Mouse (Mus musculus) G1E (cell line): ENCODE results near the gene Nsun2.

ENCODE experiments used
- CTCF ChIP-seq: IDR thresholded peaks from 2 replicates; pipeline ENCODE4 v1.5.1; 2012; ENCODE audit warnings: low read depth, low read length, inconsistent platforms, mixed read lengths
- GATA1 ChIP-seq: IDR thresholded peaks from 2 replicates; pipeline ENCODE4 v1.6.1; 2012; ENCODE audit warnings: borderline replicate concordance, low read length, inconsistent platforms, mixed read lengths
- GATA2 ChIP-seq: IDR thresholded peaks from 2 replicates; pipeline ENCODE4 v1.6.1; 2012; ENCODE audit warnings: low read depth, low read length, inconsistent platforms, borderline replicate concordance
- POLR2AphosphoS5 ChIP-seq: IDR thresholded peaks from 2 replicates; pipeline ENCODE4 v1.6.1; 2012; ENCODE audit warnings: low read depth, low read length, inconsistent platforms; ENCODE audit not compliant: insufficient replicate concordance
- TAL1 ChIP-seq: conservative IDR thresholded peaks from 2 replicates; pipeline ENCODE4 v1.6.1; 2012; ENCODE audit warnings: low read depth, low read length, inconsistent platforms, mixed read lengths

DNA sequence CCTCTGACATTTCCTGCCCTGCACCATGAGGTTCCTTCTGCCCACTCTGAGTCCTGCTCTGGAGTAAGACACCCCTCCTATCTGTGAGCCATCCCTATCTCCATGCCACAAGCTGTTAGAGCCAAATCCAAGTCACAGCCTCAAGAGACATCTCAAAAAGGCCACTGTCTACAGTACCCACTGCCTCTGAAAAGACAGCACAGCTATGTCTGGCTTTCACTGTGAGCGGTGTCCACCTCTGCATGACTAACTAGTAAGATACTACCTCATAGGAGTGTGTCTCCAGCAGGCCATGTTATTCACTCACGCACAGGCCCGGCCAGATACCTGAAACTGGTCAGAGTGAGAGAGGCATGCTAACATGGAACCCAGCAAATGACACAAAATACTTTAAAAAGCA lies 94.4 kb downstream of the Nsun2 start:
- TF ChIP-seq CTCF = no peak
- no peak for TF ChIP-seq GATA1
- TF ChIP-seq TAL1 = no peak
- TF ChIP-seq POLR2AphosphoS5 = no peak
- no peak for TF ChIP-seq GATA2
